Mouse (Mus musculus): ENCODE measurements at regions not wholly inside any gene's neighbourhood (a gene's known extent, or its start where the extent isn't known, plus 50 kb on each side); places are given as distances from the start of the nearest gene placed in this dataset.

GRCm38 (mm10) chr13:43724161-43724560 lies 60.4 kb upstream of the Cd83 start:
- Histone ChIP-seq H3K4me3 (no peak overlapping the region), H3K4me1 (no peaks in the 10 kb centered on the region), H3K27ac (replicated peaks) (no peak overlapping the region), H3K36me3 (no peaks in the 10 kb centered on the region), H3K9me3 (no peaks in the 10 kb centered on the region), H3K4me2 (replicated peaks) (no peak overlapping the region), H3K9ac (replicated peaks) (no peak overlapping the region), H3K27me3 (no peaks in the 10 kb centered on the region)
- ATAC-seq (replicated peaks): no peak
- 77% methylated on average over 10 of the region's 10 CpGs for WGBS

GRCm38 (mm10) chr13:43725698-43726097 lies 58.9 kb upstream of the Cd83 start:
- Histone ChIP-seq H3K4me2 (replicated peaks) (no peak overlapping the region), H3K9me3 (no peaks in the 10 kb centered on the region), H3K27ac (replicated peaks) (no peak overlapping the region), H3K4me1 (no peaks in the 10 kb centered on the region), H3K9ac (replicated peaks) (no peak overlapping the region), H3K4me3 (no peak overlapping the region), H3K36me3 (no peaks in the 10 kb centered on the region), H3K27me3 (no peaks in the 10 kb centered on the region)
- ATAC-seq (replicated peaks): no peak
- 27% methylated on average over 7 of the region's 7 CpGs for WGBS

- no peaks in the 10 kb centered on the region for H3K9me3 ChIP-seq
- H3K27ac ChIP-seq (replicated peaks): no peak overlapping the region
- H3K36me3 ChIP-seq: no peaks in the 10 kb centered on the region
- H3K4me2 ChIP-seq (replicated peaks): no peak overlapping the region
- H3K4me1 ChIP-seq: no peaks in the 10 kb centered on the region
- 49% methylated on average over 13 of the region's 13 CpGs for WGBS
- H3K27me3 ChIP-seq: no peaks in the 10 kb centered on the region
- H3K9ac ChIP-seq (replicated peaks): no peak overlapping the region
- no peak overlapping the region for H3K4me3 ChIP-seq
- no peak for ATAC-seq (replicated peaks)
Measured at GRCm38 (mm10) chr13:43726895-43727341, 57.7 kb upstream of the Cd83 start.

- no peaks in the 10 kb centered on the region for H3K27me3 ChIP-seq
- no peak overlapping the region for H3K27ac ChIP-seq (replicated peaks)
- no peaks in the 10 kb centered on the region for H3K36me3 ChIP-seq
- no peak overlapping the region for H3K4me3 ChIP-seq
- WGBS: 72% methylated on average over 11 of the region's 11 CpGs
- peaks cover 4% of the 10 kb centered on the region for H3K4me1 ChIP-seq
- H3K9me3 ChIP-seq: no peaks in the 10 kb centered on the region
- H3K4me2 ChIP-seq (replicated peaks): no peak overlapping the region
- H3K9ac ChIP-seq (replicated peaks): no peak overlapping the region
- ATAC-seq (replicated peaks): no peak
Measured at GRCm38 (mm10) chr13:43729617-43730016, 55.0 kb upstream of the Cd83 start.

GRCm38 (mm10) chr13:43733061-43733460 lies 51.5 kb upstream of the Cd83 start:
- H3K9me3 ChIP-seq: no peaks in the 10 kb centered on the region
- H3K4me1 ChIP-seq: peaks cover 8% of the 10 kb centered on the region
- ATAC-seq (replicated peaks): no peak
- H3K9ac ChIP-seq (replicated peaks): no peak overlapping the region
- no peak overlapping the region for H3K4me3 ChIP-seq
- 73% methylated on average over 10 of the region's 10 CpGs for WGBS
- no peak overlapping the region for H3K27ac ChIP-seq (replicated peaks)
- H3K36me3 ChIP-seq: no peaks in the 10 kb centered on the region
- no peak overlapping the region for H3K4me2 ChIP-seq (replicated peaks)
- H3K27me3 ChIP-seq: no peaks in the 10 kb centered on the region

GRCm38 (mm10) chr13:43734641-43735040 lies 49.9 kb upstream of the Cd83 start:
- H3K4me2 ChIP-seq (replicated peaks): no peak overlapping the region
- H3K4me1 ChIP-seq: peaks cover 11% of the 10 kb centered on the region
- no peak overlapping the region for H3K9ac ChIP-seq (replicated peaks)
- H3K9me3 ChIP-seq: no peaks in the 10 kb centered on the region
- ATAC-seq (replicated peaks): no peak
- H3K4me3 ChIP-seq: no peak overlapping the region
- no peaks in the 10 kb centered on the region for H3K27me3 ChIP-seq
- 48% methylated on average over 14 of the region's 14 CpGs for WGBS
- no peaks in the 10 kb centered on the region for H3K36me3 ChIP-seq
- peak overlapping the region; percentile 23; the same call in 1 of the 2 replicates for H3K27ac ChIP-seq (replicated peaks)
